Mouse (Mus musculus) heart, postnatal 0 days (tissue): ENCODE data around the gene Tnfsf12. TPM values are rescaled to one million over a fixed set of nuclear protein-coding genes. Genes with fewer than 3 reads are reported as not detected.
A peak's percentile ranks its signal among the peaks of the same experiment; 100 is the strongest.

ENCODE experiments used
- ATAC-seq: fragments of 200-750 bp; cut with Nextera tagmentation; 2 replicates; pipeline ENCODE4 v1.8.0; 2017; ENCODE audit warnings: low read depth, moderate number of reproducible peaks, moderate library complexity; ENCODE audit not compliant: insufficient read depth
- DNase-seq: peaks from one replicate; pipeline ENCODE4 v3.0.0-alpha.2; 2016; ENCODE audit warnings: low spot score
- H3K27ac ChIP-seq: fragments of 300-500 bp; sonication (generic); 2 replicates; pipeline ENCODE4 v1.5.1; 2014; ENCODE audit warnings: low read depth, mild to moderate bottlenecking
- H3K27me3 ChIP-seq: fragments of 300-500 bp; sonication (generic); 2 replicates; pipeline ENCODE4 v1.6.1; 2014; ENCODE audit warnings: low read length, mixed read lengths; ENCODE audit not compliant: control insufficient read depth, insufficient read depth
- H3K36me3 ChIP-seq: fragments of 300-500 bp; sonication (generic); replicated peaks from 2 replicates; pipeline ENCODE4 v1.6.1; 2014; ENCODE audit warnings: low read length, mixed read lengths; ENCODE audit not compliant: control insufficient read depth, insufficient read depth
- H3K4me1 ChIP-seq: fragments of 300-500 bp; sonication (generic); 2 replicates; pipeline ENCODE4 v1.6.1; 2014; ENCODE audit warnings: antibody characterized with exemption; ENCODE audit not compliant: control insufficient read depth, insufficient read depth
- H3K4me2 ChIP-seq: fragments of 300-500 bp; sonication (generic); 2 replicates; pipeline ENCODE4 v1.6.1; 2014; ENCODE audit warnings: low read depth, mild to moderate bottlenecking, low read length, moderate library complexity
- H3K4me3 ChIP-seq: fragments of 300-500 bp; sonication (generic); 2 replicates; pipeline ENCODE4 v1.5.1; 2014; ENCODE audit warnings: low read depth, low read length
- H3K9ac ChIP-seq: fragments of 300-500 bp; sonication (generic); replicated peaks from 2 replicates; pipeline ENCODE4 v1.6.1; 2014; ENCODE audit warnings: low read depth, low read length, mixed read lengths
- H3K9me3 ChIP-seq: fragments of 300-500 bp; sonication (generic); replicated peaks from 2 replicates; pipeline ENCODE4 v1.6.1; 2016; ENCODE audit warnings: low read length; ENCODE audit not compliant: control insufficient read depth
- CTCF ChIP-seq: IDR thresholded peaks from 2 replicates; pipeline ENCODE4 v1.5.1; 2016; ENCODE audit warnings: antibody characterized with exemption, control low read depth, low read depth
- EP300 ChIP-seq: IDR thresholded peaks from 2 replicates; pipeline ENCODE4 v1.6.1; 2016; ENCODE audit warnings: antibody characterized with exemption, low read depth
- WGBS: fragments of 180-500 bp; shearing (Covaris S2); extraction: QIAGEN DNeasy Blood & Tissue Kit; methylation state at CpG from one replicate; pipeline ENCODE4 v1.1.7; 2014; 5-methylcytosine and 5-hydroxymethylcytosine counted together
- polyA plus RNA-seq: library from polyadenylated mRNA; unstranded; fragments of >200 nt; fragmentation: Nextera tagmentation; extraction: Ambion mirVana; gene quantifications from 2 replicates; pipeline ENCODE4 v1.2.1, GENCODE M21; 2015
- total RNA-seq: library from RNA; depleted of rRNA; stranded (reverse); fragments of >200 nt; gene quantifications from 2 replicates; pipeline ENCODE4 v1.2.3, GENCODE M21; 2014; ENCODE audit warnings: low replicate concordance

Tnfsf12 gene
- total and polyA plus RNA-seq, 2 experiments from 2014 or later, result 5.3 to 9.3 TPM

- H3K4me3 ChIP-seq, result peak overlapping the region; percentile 55
- ATAC-seq (0 out of 2 replicates have a peak, but pooled peaks have one; percentile 5), DNase-seq (no peak)
- H3K27ac ChIP-seq, result peak overlapping the region; percentile 72
- H3K27me3 ChIP-seq, result no peaks in the 10 kb centered on the region
- H3K36me3 ChIP-seq, result no peaks in the 10 kb centered on the region
- no peaks in the 10 kb centered on the region for H3K9me3 ChIP-seq
- H3K4me1 ChIP-seq, result peaks cover 9% of the 10 kb centered on the region; the same call in 1 of the 2 replicates
- TF ChIP-seq EP300, result no peak
- TF ChIP-seq CTCF, result no peak
- peak overlapping the region; percentile 73 for H3K4me2 ChIP-seq
- WGBS, result 27% methylated on average over 6 of the region's 6 CpGs
- peak overlapping the region; percentile 68 for H3K9ac ChIP-seq
Measured at GRCm38 (mm10) chr11:69695046-69695360, 646 bp downstream of the Tnfsf12 start.

GRCm38 (mm10) chr11:69693421-69693965, 2.2 kb downstream of the Tnfsf12 start:
- Histone ChIP-seq H3K36me3 (no peaks in the 10 kb centered on the region), H3K27ac (no peak overlapping the region), H3K4me1 (peaks cover 4% of the 10 kb centered on the region; the same call in 1 of the 2 replicates), H3K9ac (no peak overlapping the region), H3K9me3 (no peaks in the 10 kb centered on the region), H3K4me2 (no peak overlapping the region), H3K27me3 (no peaks in the 10 kb centered on the region), H3K4me3 (no peak overlapping the region)
- TF ChIP-seq CTCF (no peak), EP300 (no peak)
- ATAC-seq (no peak), DNase-seq (no peak)
- 42% methylated on average over 11 of the region's 11 CpGs for WGBS

- no peak for DNase-seq
- H3K27ac ChIP-seq, result no peak overlapping the region
- H3K27me3 ChIP-seq, result no peaks in the 10 kb centered on the region
- H3K9me3 ChIP-seq, result no peaks in the 10 kb centered on the region
- H3K4me2 ChIP-seq, result no peak overlapping the region
- WGBS, result 85% methylated on average over 6 of the region's 6 CpGs
- no peak overlapping the region for H3K9ac ChIP-seq
- no peak overlapping the region for H3K4me3 ChIP-seq
- no peak for ATAC-seq
- H3K36me3 ChIP-seq, result no peaks in the 10 kb centered on the region
- peaks cover 4% of the 10 kb centered on the region; the same call in 1 of the 2 replicates for H3K4me1 ChIP-seq
- no peak for TF ChIP-seq CTCF
- no peak for TF ChIP-seq EP300
Measured at GRCm38 (mm10) chr11:69692863-69693262, 2.8 kb downstream of the Tnfsf12 start.

- DNase-seq, result no peak
- Histone ChIP-seq H3K9ac (no peak overlapping the region), H3K4me3 (no peak overlapping the region), H3K27me3 (no peaks in the 10 kb centered on the region), H3K36me3 (no peaks in the 10 kb centered on the region), H3K9me3 (no peaks in the 10 kb centered on the region), H3K27ac (no peak overlapping the region), H3K4me1 (peaks cover 4% of the 10 kb centered on the region; the same call in 1 of the 2 replicates), H3K4me2 (no peak overlapping the region)
- 73% methylated on average over 9 of the region's 9 CpGs for WGBS
- no peak for ATAC-seq
- TF ChIP-seq EP300 (no peak), CTCF (no peak)
Measured at GRCm38 (mm10) chr11:69692196-69692811, 3.3 kb downstream of the Tnfsf12 start.

- ATAC-seq (no peak), DNase-seq (no peak)
- TF ChIP-seq EP300 (no peak), CTCF (no peak)
- Histone ChIP-seq H3K9me3 (no peaks in the 10 kb centered on the region), H3K4me2 (no peak overlapping the region), H3K27me3 (no peaks in the 10 kb centered on the region), H3K36me3 (no peaks in the 10 kb centered on the region), H3K27ac (no peak overlapping the region), H3K4me1 (peaks cover 17% of the 10 kb centered on the region), H3K9ac (no peak overlapping the region), H3K4me3 (no peak overlapping the region)
- 83% methylated on average over 1 of the region's 1 CpGs for WGBS
Measured at GRCm38 (mm10) chr11:69689891-69690290, 5.8 kb downstream of the Tnfsf12 start.
